Mouse (Mus musculus) brain, embryonic 14.5 days (tissue): Measurements from ENCODE around the gene Mrps10.

Source experiments
- CTCF ChIP-seq: fragments of 200-500 bp; IDR thresholded peaks from 2 replicates; pipeline ENCODE4 v1.5.1; 2012; ENCODE audit warnings: inconsistent platforms, mild to moderate bottlenecking, moderate library complexity, borderline replicate concordance; ENCODE audit not compliant: insufficient read depth, insufficient read length; ENCODE audit errors: extremely low read depth
- POLR2A ChIP-seq: fragments of 200-500 bp; IDR thresholded peaks from 2 replicates; pipeline ENCODE4 v1.6.1; 2012; ENCODE audit warnings: mild to moderate bottlenecking, inconsistent platforms, borderline replicate concordance; ENCODE audit not compliant: poor library complexity, insufficient read depth, insufficient read length, severe bottlenecking; ENCODE audit errors: extremely low read depth

- TF ChIP-seq CTCF (peak; percentile 52; the same call in 1 of the 2 replicates), POLR2A (no peak)
Measured at GRCm38 (mm10) chr17:47359964-47360363, 8.7 kb upstream of the Mrps10 start.
